Mouse (Mus musculus) hindbrain, embryonic 11.5 days (tissue): ENCODE data around the gene Arid2. TPM values are rescaled to one million over a fixed set of nuclear protein-coding genes. Genes with fewer than 3 reads are reported as not detected.

ENCODE experiments used
- ATAC-seq: fragments of 200-750 bp; cut with Nextera tagmentation; 2 replicates; pipeline ENCODE4 v1.8.0; 2017; ENCODE audit warnings: mild to moderate bottlenecking, moderate TSS enrichment, moderate library complexity; ENCODE audit not compliant: low FRiP score
- DNase-seq: peaks from one replicate; pipeline ENCODE4 v3.0.0-alpha.2; 2015; ENCODE audit warnings: low spot score
- H3K27ac ChIP-seq: fragments of 300-500 bp; sonication (generic); 2 replicates; pipeline ENCODE4 v1.5.1; 2014; ENCODE audit warnings: mild to moderate bottlenecking, low read depth, low read length
- H3K27me3 ChIP-seq: fragments of 300-500 bp; sonication (generic); 2 replicates; pipeline ENCODE4 v1.6.1; 2014; ENCODE audit warnings: mild to moderate bottlenecking, low read length, moderate library complexity, mixed read lengths; ENCODE audit not compliant: control insufficient read depth, insufficient read depth
- H3K36me3 ChIP-seq: fragments of 300-500 bp; sonication (generic); 2 replicates; pipeline ENCODE4 v1.6.1; 2014; ENCODE audit warnings: mild to moderate bottlenecking, low read length, moderate library complexity, mixed read lengths; ENCODE audit not compliant: control insufficient read depth, insufficient read depth
- H3K4me1 ChIP-seq: fragments of 300-500 bp; sonication (generic); replicated peaks from 2 replicates; pipeline ENCODE4 v1.6.1; 2014; ENCODE audit warnings: low read length, mixed read lengths; ENCODE audit not compliant: control insufficient read depth, insufficient read depth
- H3K4me2 ChIP-seq: fragments of 300-500 bp; sonication (generic); replicated peaks from 2 replicates; pipeline ENCODE4 v1.6.1; 2014; ENCODE audit warnings: mild to moderate bottlenecking, low read depth, low read length
- H3K4me3 ChIP-seq: fragments of 300-500 bp; sonication (generic); 2 replicates; pipeline ENCODE4 v1.5.1; 2014; ENCODE audit warnings: low read depth, low read length
- H3K9ac ChIP-seq: fragments of 300-500 bp; sonication (generic); 2 replicates; pipeline ENCODE4 v1.6.1; 2014; ENCODE audit warnings: low read depth, low read length
- H3K9me3 ChIP-seq: fragments of 300-500 bp; sonication (generic); 2 replicates; pipeline ENCODE4 v1.6.1; 2016; ENCODE audit warnings: low read length; ENCODE audit not compliant: control insufficient read depth
- WGBS: fragments of 180-500 bp; shearing (Covaris S2); extraction: QIAGEN DNeasy Blood & Tissue Kit; methylation state at CpG from one replicate; pipeline ENCODE4 v1.1.7; 2014; 5-methylcytosine and 5-hydroxymethylcytosine counted together
- polyA plus RNA-seq: library from polyadenylated mRNA; unstranded; fragments of >200 nt; fragmentation: Nextera tagmentation; extraction: Ambion mirVana; gene quantifications from 2 replicates; pipeline ENCODE4 v1.2.1, GENCODE M21; 2014

Gene Arid2
- polyA plus RNA-seq, 1 experiment from 2014 or later: 39.0 TPM

GRCm38 (mm10) chr15:96283141-96283540 is 4.2 kb upstream of the Arid2 start:
- H3K27me3 ChIP-seq: no peaks in the 10 kb centered on the region
- H3K27ac ChIP-seq: no peak overlapping the region
- H3K4me2 ChIP-seq: peak overlapping the region; percentile 45
- no peaks in the 10 kb centered on the region for H3K4me1 ChIP-seq
- H3K4me3 ChIP-seq: peak overlapping the region; percentile 96
- no peak for ATAC-seq
- H3K9ac ChIP-seq: no peak overlapping the region
- DNase-seq: no peak
- H3K36me3 ChIP-seq: peaks cover 3% of the 10 kb centered on the region; the same call in 1 of the 2 replicates
- 71% methylated on average over 8 of the region's 8 CpGs for WGBS
- H3K9me3 ChIP-seq: no peaks in the 10 kb centered on the region; the same call in 1 of the 2 replicates

- Histone ChIP-seq H3K9me3 (no peaks in the 10 kb centered on the region; the same call in 1 of the 2 replicates), H3K36me3 (peaks cover 3% of the 10 kb centered on the region; the same call in 1 of the 2 replicates), H3K4me3 (peak overlapping the region; percentile 96), H3K27ac (peak overlapping the region; percentile 100), H3K4me1 (no peaks in the 10 kb centered on the region), H3K27me3 (no peaks in the 10 kb centered on the region), H3K4me2 (peak overlapping the region; percentile 45), H3K9ac (peak overlapping the region; percentile 100)
- no peak for ATAC-seq
- peak; percentile 57 for DNase-seq
- 12% methylated on average over 11 of the region's 11 CpGs for WGBS
These were observed 3.3 kb upstream of the Arid2 start for GRCm38 (mm10) chr15:96283920-96284431.

GRCm38 (mm10) chr15:96284711-96285322 is 2.5 kb upstream of the Arid2 start:
- peak overlapping the region; percentile 100 for H3K9ac ChIP-seq
- peak overlapping the region; percentile 100 for H3K27ac ChIP-seq
- H3K4me2 ChIP-seq: peak overlapping the region; percentile 45
- WGBS: 0% methylated on average over 49 of the region's 67 CpGs
- H3K4me1 ChIP-seq: no peaks in the 10 kb centered on the region
- peak; percentile 58 for ATAC-seq
- DNase-seq: peak; percentile 76
- H3K27me3 ChIP-seq: no peaks in the 10 kb centered on the region
- H3K4me3 ChIP-seq: peak overlapping the region; percentile 96
- H3K36me3 ChIP-seq: peaks cover 3% of the 10 kb centered on the region; the same call in 1 of the 2 replicates
- no peaks in the 10 kb centered on the region; the same call in 1 of the 2 replicates for H3K9me3 ChIP-seq

- peak overlapping the region; percentile 100 for H3K27ac ChIP-seq
- WGBS: under 1% methylated on average over 42 of the region's 64 CpGs
- no peaks in the 10 kb centered on the region for H3K27me3 ChIP-seq
- ATAC-seq (peak; percentile 85), DNase-seq (peak; percentile 91)
- H3K4me3 ChIP-seq: peak overlapping the region; percentile 96
- H3K9me3 ChIP-seq: no peaks in the 10 kb centered on the region
- H3K4me1 ChIP-seq: no peaks in the 10 kb centered on the region
- peak overlapping the region; percentile 45 for H3K4me2 ChIP-seq
- peak overlapping the region; percentile 100 for H3K9ac ChIP-seq
- peaks cover 3% of the 10 kb centered on the region; the same call in 1 of the 2 replicates for H3K36me3 ChIP-seq
These were observed 1.8 kb upstream of the Arid2 start for GRCm38 (mm10) chr15:96285323-96286014.

GRCm38 (mm10) chr15:96286015-96286934 is 1.0 kb upstream of the Arid2 start:
- under 1% methylated on average over 48 of the region's 72 CpGs for WGBS
- Histone ChIP-seq H3K9me3 (no peaks in the 10 kb centered on the region), H3K4me2 (peak overlapping the region; percentile 45), H3K27me3 (no peaks in the 10 kb centered on the region), H3K4me3 (peak overlapping the region; percentile 96), H3K36me3 (no peaks in the 10 kb centered on the region), H3K27ac (peak overlapping the region; percentile 100), H3K4me1 (no peaks in the 10 kb centered on the region), H3K9ac (peak overlapping the region; percentile 100)
- DNase-seq (peak; percentile 95), ATAC-seq (peak; percentile 77)

- DNase-seq (no peak), ATAC-seq (peak; percentile 35)
- Histone ChIP-seq H3K9ac (peak overlapping the region; percentile 100), H3K36me3 (no peaks in the 10 kb centered on the region), H3K4me1 (no peaks in the 10 kb centered on the region), H3K27me3 (no peaks in the 10 kb centered on the region), H3K9me3 (no peaks in the 10 kb centered on the region), H3K4me2 (peak overlapping the region; percentile 33; the same call in 1 of the 2 replicates), H3K27ac (peak overlapping the region; percentile 100), H3K4me3 (peak overlapping the region; percentile 96)
- WGBS: 0% methylated on average over 16 of the region's 63 CpGs
These were observed 404 bp upstream of the Arid2 start for GRCm38 (mm10) chr15:96286935-96287292.

GRCm38 (mm10) chr15:96287976-96288835 is 888 bp downstream of the Arid2 start:
- H3K9ac ChIP-seq: peak overlapping the region; percentile 100
- no peaks in the 10 kb centered on the region for H3K4me1 ChIP-seq
- H3K36me3 ChIP-seq: no peaks in the 10 kb centered on the region
- H3K27ac ChIP-seq: peak overlapping the region; percentile 100
- no peaks in the 10 kb centered on the region for H3K27me3 ChIP-seq
- no peaks in the 10 kb centered on the region for H3K9me3 ChIP-seq
- no peak for ATAC-seq
- peak overlapping the region; percentile 73 for H3K4me2 ChIP-seq
- H3K4me3 ChIP-seq: peak overlapping the region; percentile 96
- 0% methylated on average over 57 of the region's 97 CpGs for WGBS
- peak; percentile 68 for DNase-seq
